Mouse (Mus musculus): ENCODE data around the gene Ippk.

GRCm38 (mm10) chr13:49460692-49461414 lies 39.8 kb downstream of the Ippk start:
- TF ChIP-seq POLR2A (IDR thresholded peaks at IDR 0.05; ENCODE audit: extremely low read depth, insufficient read depth, low read length) (no peak), CTCF (IDR thresholded peaks at IDR 0.05; ENCODE audit: low read depth, low read length) (no peak)

All from liver, adult 2 months (tissue).